Mouse (Mus musculus): ENCODE results near the gene Per1. TPM values are rescaled to one million over a fixed set of nuclear protein-coding genes. Genes with fewer than 3 reads are reported as not detected.
A peak's percentile ranks its signal among the peaks of the same experiment; 100 is the strongest.

Per1 gene
- polyA plus RNA-seq, 1 experiment from 2014 or later: 6.2 TPM

- peaks cover 48% of the 10 kb centered on the region for H3K4me1 ChIP-seq (ENCODE audit: control insufficient read depth, insufficient read depth, low read length)
- H3K9me3 ChIP-seq (replicated peaks; ENCODE audit: control insufficient read depth, low read length): no peaks in the 10 kb centered on the region
- ATAC-seq (replicated peaks; ENCODE audit: insufficient number of reproducible peaks, low FRiP score, low TSS enrichment): no peak
- 28% methylated on average over 8 of the region's 8 CpGs for WGBS (ENCODE audit: insufficient replicate concordance)
- peak overlapping the region; percentile 96 for H3K27ac ChIP-seq (ENCODE audit: low read depth, low read length)
- H3K4me2 ChIP-seq: peak overlapping the region; percentile 94
- no peaks in the 10 kb centered on the region for H3K27me3 ChIP-seq (ENCODE audit: control insufficient read depth, insufficient read depth, low read length)
- H3K9ac ChIP-seq (ENCODE audit: low read depth, low read length): peak overlapping the region; percentile 70; the same call in 1 of the 2 replicates
- H3K4me3 ChIP-seq (ENCODE audit: low read depth, low read length): peak overlapping the region; percentile 58
- peaks cover 10% of the 10 kb centered on the region for H3K36me3 ChIP-seq (ENCODE audit: control insufficient read depth, insufficient read depth, low read length)
These were observed 3.2 kb downstream of the Per1 start for GRCm38 (mm10) chr11:69098039-69098761.

- peak overlapping the region; percentile 96 for H3K27ac ChIP-seq (ENCODE audit: low read depth, low read length)
- peak overlapping the region; percentile 94 for H3K4me2 ChIP-seq
- H3K4me1 ChIP-seq (ENCODE audit: control insufficient read depth, insufficient read depth, low read length): peaks cover 48% of the 10 kb centered on the region
- peak overlapping the region; percentile 69 for H3K9ac ChIP-seq (ENCODE audit: low read depth, low read length)
- H3K27me3 ChIP-seq (ENCODE audit: control insufficient read depth, insufficient read depth, low read length): no peaks in the 10 kb centered on the region
- under 1% methylated on average over 19 of the region's 19 CpGs for WGBS (ENCODE audit: insufficient replicate concordance)
- peak overlapping the region; percentile 58 for H3K4me3 ChIP-seq (ENCODE audit: low read depth, low read length)
- H3K9me3 ChIP-seq (replicated peaks; ENCODE audit: control insufficient read depth, low read length): no peaks in the 10 kb centered on the region
- ATAC-seq (replicated peaks; ENCODE audit: insufficient number of reproducible peaks, low FRiP score, low TSS enrichment): peak; percentile 55
- H3K36me3 ChIP-seq (ENCODE audit: control insufficient read depth, insufficient read depth, low read length): peaks cover 15% of the 10 kb centered on the region
These were observed 3.7 kb downstream of the Per1 start for GRCm38 (mm10) chr11:69098762-69099091.

- Histone ChIP-seq H3K36me3 (ENCODE audit: control insufficient read depth, insufficient read depth, low read length) (peaks cover 21% of the 10 kb centered on the region), H3K27ac (ENCODE audit: low read depth, low read length) (peak overlapping the region; percentile 96), H3K27me3 (ENCODE audit: control insufficient read depth, insufficient read depth, low read length) (no peaks in the 10 kb centered on the region), H3K4me1 (ENCODE audit: control insufficient read depth, insufficient read depth, low read length) (peaks cover 48% of the 10 kb centered on the region), H3K9ac (ENCODE audit: low read depth, low read length) (peak overlapping the region; percentile 69), H3K4me3 (ENCODE audit: low read depth, low read length) (peak overlapping the region; percentile 58), H3K4me2 (peak overlapping the region; percentile 94), H3K9me3 (replicated peaks; ENCODE audit: control insufficient read depth, low read length) (no peaks in the 10 kb centered on the region)
- under 1% methylated on average over 22 of the region's 22 CpGs for WGBS (ENCODE audit: insufficient replicate concordance)
- ATAC-seq (replicated peaks; ENCODE audit: insufficient number of reproducible peaks, low FRiP score, low TSS enrichment): no peak
These were observed 4.3 kb downstream of the Per1 start for GRCm38 (mm10) chr11:69099177-69099914.

GRCm38 (mm10) chr11:69099915-69100345 is 4.9 kb downstream of the Per1 start:
- peaks cover 48% of the 10 kb centered on the region for H3K4me1 ChIP-seq (ENCODE audit: control insufficient read depth, insufficient read depth, low read length)

GRCm38 (mm10) chr11:69100639-69101360 is 5.8 kb downstream of the Per1 start:
- 0 out of 2 replicates have a peak overlapping the region, but pooled peaks have one; percentile 36 for H3K9ac ChIP-seq (ENCODE audit: low read depth, low read length)
- H3K27ac ChIP-seq (ENCODE audit: low read depth, low read length): peak overlapping the region; percentile 96

More at GRCm38 (mm10) chr11:69099915-69100345, 4.9 kb downstream of the Per1 start:
- Histone ChIP-seq H3K27ac (ENCODE audit: low read depth, low read length) (peak overlapping the region; percentile 96), H3K9ac (ENCODE audit: low read depth, low read length) (peak overlapping the region; percentile 69), H3K36me3 (ENCODE audit: control insufficient read depth, insufficient read depth, low read length) (peaks cover 24% of the 10 kb centered on the region), H3K27me3 (ENCODE audit: control insufficient read depth, insufficient read depth, low read length) (no peaks in the 10 kb centered on the region), H3K4me3 (ENCODE audit: low read depth, low read length) (peak overlapping the region; percentile 58), H3K9me3 (replicated peaks; ENCODE audit: control insufficient read depth, low read length) (no peaks in the 10 kb centered on the region), H3K4me2 (peak overlapping the region; percentile 94)
- 0 out of 2 replicates have a peak, but pooled peaks have one; percentile 2 for ATAC-seq (replicated peaks; ENCODE audit: insufficient number of reproducible peaks, low FRiP score, low TSS enrichment)
- 1% methylated on average over 23 of the region's 23 CpGs for WGBS (ENCODE audit: insufficient replicate concordance)

GRCm38 (mm10) chr11:69101604-69102402 is 6.8 kb downstream of the Per1 start:
- H3K4me2 ChIP-seq: no peak overlapping the region
- ATAC-seq (replicated peaks; ENCODE audit: insufficient number of reproducible peaks, low FRiP score, low TSS enrichment): no peak
- no peaks in the 10 kb centered on the region for H3K9me3 ChIP-seq (replicated peaks; ENCODE audit: control insufficient read depth, low read length)
- no peaks in the 10 kb centered on the region for H3K27me3 ChIP-seq (ENCODE audit: control insufficient read depth, insufficient read depth, low read length)
- H3K9ac ChIP-seq (ENCODE audit: low read depth, low read length): no peak overlapping the region
- peaks cover 33% of the 10 kb centered on the region for H3K36me3 ChIP-seq (ENCODE audit: control insufficient read depth, insufficient read depth, low read length)
- 88% methylated on average over 20 of the region's 21 CpGs for WGBS (ENCODE audit: insufficient replicate concordance)
- no peak overlapping the region for H3K4me3 ChIP-seq (ENCODE audit: low read depth, low read length)
- peaks cover 38% of the 10 kb centered on the region for H3K4me1 ChIP-seq (ENCODE audit: control insufficient read depth, insufficient read depth, low read length)
- no peak overlapping the region for H3K27ac ChIP-seq (ENCODE audit: low read depth, low read length)

More at GRCm38 (mm10) chr11:69100639-69101360, 5.8 kb downstream of the Per1 start:
- peaks cover 28% of the 10 kb centered on the region for H3K36me3 ChIP-seq (ENCODE audit: control insufficient read depth, insufficient read depth, low read length)
- H3K9me3 ChIP-seq (replicated peaks; ENCODE audit: control insufficient read depth, low read length): no peaks in the 10 kb centered on the region
- WGBS (ENCODE audit: insufficient replicate concordance): 88% methylated on average over 20 of the region's 20 CpGs
- no peaks in the 10 kb centered on the region for H3K27me3 ChIP-seq (ENCODE audit: control insufficient read depth, insufficient read depth, low read length)
- peaks cover 48% of the 10 kb centered on the region for H3K4me1 ChIP-seq (ENCODE audit: control insufficient read depth, insufficient read depth, low read length)
- H3K4me2 ChIP-seq: peak overlapping the region; percentile 94
- H3K4me3 ChIP-seq (ENCODE audit: low read depth, low read length): no peak overlapping the region
- ATAC-seq (replicated peaks; ENCODE audit: insufficient number of reproducible peaks, low FRiP score, low TSS enrichment): no peak

- no peaks in the 10 kb centered on the region for H3K27me3 ChIP-seq (ENCODE audit: control insufficient read depth, insufficient read depth, low read length)
- 90% methylated on average over 7 of the region's 7 CpGs for WGBS (ENCODE audit: insufficient replicate concordance)
- H3K9me3 ChIP-seq (replicated peaks; ENCODE audit: control insufficient read depth, low read length): no peaks in the 10 kb centered on the region
- peaks cover 38% of the 10 kb centered on the region for H3K36me3 ChIP-seq (ENCODE audit: control insufficient read depth, insufficient read depth, low read length)
- no peak for ATAC-seq (replicated peaks; ENCODE audit: insufficient number of reproducible peaks, low FRiP score, low TSS enrichment)
- no peak overlapping the region for H3K4me3 ChIP-seq (ENCODE audit: low read depth, low read length)
- H3K4me2 ChIP-seq: no peak overlapping the region
- H3K27ac ChIP-seq (ENCODE audit: low read depth, low read length): no peak overlapping the region
- peaks cover 34% of the 10 kb centered on the region for H3K4me1 ChIP-seq (ENCODE audit: control insufficient read depth, insufficient read depth, low read length)
- H3K9ac ChIP-seq (ENCODE audit: low read depth, low read length): no peak overlapping the region
These were observed 7.3 kb downstream of the Per1 start for GRCm38 (mm10) chr11:69102403-69102725.

GRCm38 (mm10) chr11:69103121-69103520 is 8.1 kb downstream of the Per1 start:
- Histone ChIP-seq H3K9ac (ENCODE audit: low read depth, low read length) (no peak overlapping the region), H3K36me3 (ENCODE audit: control insufficient read depth, insufficient read depth, low read length) (peaks cover 40% of the 10 kb centered on the region), H3K4me3 (ENCODE audit: low read depth, low read length) (no peak overlapping the region), H3K4me1 (ENCODE audit: control insufficient read depth, insufficient read depth, low read length) (peaks cover 27% of the 10 kb centered on the region), H3K27me3 (ENCODE audit: control insufficient read depth, insufficient read depth, low read length) (no peaks in the 10 kb centered on the region), H3K4me2 (no peak overlapping the region), H3K27ac (ENCODE audit: low read depth, low read length) (no peak overlapping the region), H3K9me3 (replicated peaks; ENCODE audit: control insufficient read depth, low read length) (no peaks in the 10 kb centered on the region)
- ATAC-seq (replicated peaks; ENCODE audit: insufficient number of reproducible peaks, low FRiP score, low TSS enrichment): no peak
- WGBS (ENCODE audit: insufficient replicate concordance): 91% methylated on average over 14 of the region's 14 CpGs

All from heart, embryonic 11.5 days (tissue).